Mouse (Mus musculus): Measurements from ENCODE around the gene Ubtf. TPM values are rescaled to one million over a fixed set of nuclear protein-coding genes. Genes with fewer than 3 reads are reported as not detected.

Gene Ubtf
- polyA plus RNA-seq, 1 experiment from 2014 or later, result 87.3 TPM

DNA sequence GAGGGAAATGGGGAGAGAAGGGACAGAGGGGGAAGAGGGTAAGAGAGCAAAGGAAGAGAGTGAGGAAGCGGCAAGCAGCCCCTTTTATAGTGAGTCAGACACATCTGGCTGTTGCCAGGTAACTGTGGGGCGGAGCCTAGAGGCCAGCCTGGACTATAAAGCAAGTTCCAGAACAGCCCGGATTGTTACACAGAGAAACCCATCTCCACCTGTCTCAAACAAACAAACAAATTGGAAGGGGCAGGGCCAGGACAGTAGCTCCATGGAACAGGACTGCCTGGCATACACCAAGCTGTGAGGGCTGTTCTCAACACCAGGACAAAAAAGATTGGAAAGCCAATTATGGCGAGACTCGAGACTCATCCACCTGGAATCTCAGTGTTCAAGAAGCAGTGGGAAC, 27.4 kb upstream of the Ubtf start:
- Histone ChIP-seq H3K4me1 (no peaks in the 10 kb centered on the region), H3K27ac (replicated peaks) (no peak overlapping the region), H3K9ac (no peak overlapping the region), H3K36me3 (no peaks in the 10 kb centered on the region), H3K27me3 (no peaks in the 10 kb centered on the region), H3K4me2 (replicated peaks) (no peak overlapping the region), H3K9me3 (replicated peaks) (no peaks in the 10 kb centered on the region), H3K4me3 (replicated peaks) (no peak overlapping the region)
- WGBS, result 54% methylated on average over 5 of the region's 5 CpGs
- ATAC-seq (ENCODE audit: insufficient number of reproducible peaks, low FRiP score, low TSS enrichment, low read depth), result no peak

- H3K27ac ChIP-seq (replicated peaks), result no peak overlapping the region
- no peaks in the 10 kb centered on the region for H3K9me3 ChIP-seq (replicated peaks)
- no peak overlapping the region for H3K4me3 ChIP-seq (replicated peaks)
- no peaks in the 10 kb centered on the region for H3K36me3 ChIP-seq
- ATAC-seq (ENCODE audit: insufficient number of reproducible peaks, low FRiP score, low TSS enrichment, low read depth), result no peak
- H3K9ac ChIP-seq, result no peak overlapping the region
- no peaks in the 10 kb centered on the region for H3K4me1 ChIP-seq
- no peak overlapping the region for H3K4me2 ChIP-seq (replicated peaks)
- WGBS, result 85% methylated on average over 3 of the region's 3 CpGs
- H3K27me3 ChIP-seq, result no peaks in the 10 kb centered on the region
Observed at GRCm38 (mm10) chr11:102344458-102344857, 24.9 kb upstream of the Ubtf start.

DNA sequence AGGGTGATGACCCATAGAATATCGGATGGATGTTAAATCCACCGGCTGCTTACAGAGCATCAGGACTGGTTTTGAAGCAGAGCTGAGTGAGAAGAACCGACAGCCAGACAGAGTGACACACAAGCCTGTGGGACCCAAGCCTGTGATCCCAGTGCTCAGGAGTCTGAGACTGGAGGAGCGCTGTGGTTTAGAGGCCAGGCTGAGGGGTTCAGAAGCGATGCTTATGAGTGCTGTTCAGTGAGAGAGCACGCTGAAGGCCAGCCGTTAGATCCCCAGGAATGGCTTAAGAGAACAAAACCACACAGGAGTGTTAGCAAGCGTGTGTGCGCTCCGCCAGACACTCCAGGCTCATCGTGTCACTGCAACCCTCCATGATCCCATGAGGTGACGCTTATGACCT, 23.2 kb upstream of the Ubtf start:
- Histone ChIP-seq H3K27me3 (no peaks in the 10 kb centered on the region), H3K27ac (replicated peaks) (no peak overlapping the region), H3K9ac (no peak overlapping the region), H3K4me1 (0 out of 2 replicates have a peak, but pooled peaks cover 5% of the 10 kb centered on the region), H3K4me3 (replicated peaks) (no peak overlapping the region), H3K9me3 (replicated peaks) (no peaks in the 10 kb centered on the region), H3K36me3 (no peaks in the 10 kb centered on the region), H3K4me2 (replicated peaks) (no peak overlapping the region)
- 63% methylated on average over 12 of the region's 12 CpGs for WGBS
- no peak for ATAC-seq (ENCODE audit: insufficient number of reproducible peaks, low FRiP score, low TSS enrichment, low read depth)

DNA sequence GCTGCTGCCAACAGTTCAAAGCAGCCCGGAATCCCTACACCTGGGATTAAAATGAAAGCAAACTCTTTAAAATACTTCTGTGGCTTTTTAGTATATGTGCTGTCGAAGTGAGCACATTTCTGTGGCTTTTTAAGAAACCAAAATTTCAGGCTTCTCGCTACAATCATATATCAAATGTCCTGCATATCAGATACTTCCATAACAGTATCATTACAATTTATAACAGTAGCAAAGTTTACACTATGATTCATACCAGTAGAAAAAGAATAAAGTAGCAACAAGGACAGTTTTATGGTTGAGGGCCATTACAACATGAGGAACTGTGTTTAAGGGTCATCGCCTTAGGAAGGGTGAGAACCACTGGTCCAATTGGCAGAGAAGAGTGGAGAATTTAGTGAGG, 21.6 kb upstream of the Ubtf start:
- Histone ChIP-seq H3K4me3 (replicated peaks) (no peak overlapping the region), H3K27me3 (no peaks in the 10 kb centered on the region), H3K4me2 (replicated peaks) (no peak overlapping the region), H3K36me3 (no peaks in the 10 kb centered on the region), H3K9me3 (replicated peaks) (no peaks in the 10 kb centered on the region), H3K9ac (no peak overlapping the region), H3K27ac (replicated peaks) (no peak overlapping the region), H3K4me1 (0 out of 2 replicates have a peak, but pooled peaks cover 5% of the 10 kb centered on the region)
- no peak for ATAC-seq (ENCODE audit: insufficient number of reproducible peaks, low FRiP score, low TSS enrichment, low read depth)
- 72% methylated on average over 4 of the region's 4 CpGs for WGBS

- Histone ChIP-seq H3K27me3 (no peaks in the 10 kb centered on the region), H3K9me3 (replicated peaks) (no peaks in the 10 kb centered on the region), H3K36me3 (no peaks in the 10 kb centered on the region), H3K27ac (replicated peaks) (no peak overlapping the region), H3K4me1 (0 out of 2 replicates have a peak, but pooled peaks cover 5% of the 10 kb centered on the region), H3K4me2 (replicated peaks) (no peak overlapping the region), H3K4me3 (replicated peaks) (no peak overlapping the region), H3K9ac (no peak overlapping the region)
- 61% methylated on average over 4 of the region's 4 CpGs for WGBS
- no peak for ATAC-seq (ENCODE audit: insufficient number of reproducible peaks, low FRiP score, low TSS enrichment, low read depth)
Observed at GRCm38 (mm10) chr11:102339624-102340023, 20.1 kb upstream of the Ubtf start.

- Histone ChIP-seq H3K27ac (replicated peaks) (no peak overlapping the region), H3K36me3 (no peaks in the 10 kb centered on the region), H3K4me3 (replicated peaks) (no peak overlapping the region), H3K9ac (no peak overlapping the region), H3K9me3 (replicated peaks) (no peaks in the 10 kb centered on the region), H3K4me1 (0 out of 2 replicates have a peak, but pooled peaks cover 5% of the 10 kb centered on the region), H3K27me3 (no peaks in the 10 kb centered on the region), H3K4me2 (replicated peaks) (no peak overlapping the region)
- 69% methylated on average over 11 of the region's 11 CpGs for WGBS
- no peak for ATAC-seq (ENCODE audit: insufficient number of reproducible peaks, low FRiP score, low TSS enrichment, low read depth)
Observed at GRCm38 (mm10) chr11:102339195-102339594, 19.7 kb upstream of the Ubtf start.

GRCm38 (mm10) chr11:102338561-102338960, 19.0 kb upstream of the Ubtf start:
- Histone ChIP-seq H3K27me3 (no peaks in the 10 kb centered on the region), H3K9me3 (replicated peaks) (no peaks in the 10 kb centered on the region), H3K4me3 (replicated peaks) (no peak overlapping the region), H3K9ac (no peak overlapping the region), H3K36me3 (no peaks in the 10 kb centered on the region), H3K4me1 (0 out of 2 replicates have a peak, but pooled peaks cover 5% of the 10 kb centered on the region), H3K27ac (replicated peaks) (no peak overlapping the region), H3K4me2 (replicated peaks) (no peak overlapping the region)
- WGBS, result 49% methylated on average over 3 of the region's 3 CpGs
- no peak for ATAC-seq (ENCODE audit: insufficient number of reproducible peaks, low FRiP score, low TSS enrichment, low read depth)

DNA sequence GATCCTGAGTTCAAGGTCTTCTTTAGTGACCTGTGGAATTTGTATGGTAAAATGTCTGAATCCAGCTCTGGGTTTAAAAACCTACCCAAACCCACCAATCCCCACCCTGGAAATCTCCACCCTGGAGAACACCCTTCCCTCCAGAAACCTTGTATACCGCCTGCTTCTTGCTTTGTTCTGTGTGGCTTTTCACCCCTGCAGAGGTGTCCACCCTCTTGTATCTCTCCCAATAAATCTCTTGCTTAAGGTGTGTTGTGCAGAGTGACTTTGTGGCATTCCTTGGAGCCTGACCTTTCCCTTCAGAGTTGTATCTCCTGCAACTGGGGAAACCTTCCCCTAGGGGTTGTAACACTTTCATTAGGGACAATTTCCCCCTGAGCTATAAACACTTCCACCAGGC, 18.4 kb upstream of the Ubtf start:
- H3K9ac ChIP-seq, result no peak overlapping the region
- H3K4me1 ChIP-seq, result 0 out of 2 replicates have a peak, but pooled peaks cover 5% of the 10 kb centered on the region
- ATAC-seq (ENCODE audit: insufficient number of reproducible peaks, low FRiP score, low TSS enrichment, low read depth), result no peak
- H3K9me3 ChIP-seq (replicated peaks), result no peaks in the 10 kb centered on the region
- H3K27ac ChIP-seq (replicated peaks), result no peak overlapping the region
- H3K4me3 ChIP-seq (replicated peaks), result no peak overlapping the region
- no peak overlapping the region for H3K4me2 ChIP-seq (replicated peaks)
- H3K27me3 ChIP-seq, result no peaks in the 10 kb centered on the region
- WGBS, result 73% methylated on average over 1 of the region's 1 CpGs
- H3K36me3 ChIP-seq, result no peaks in the 10 kb centered on the region

GRCm38 (mm10) chr11:102336191-102336590, 16.6 kb upstream of the Ubtf start:
- no peak overlapping the region for H3K9ac ChIP-seq
- 85% methylated on average over 1 of the region's 1 CpGs for WGBS
- H3K36me3 ChIP-seq, result no peaks in the 10 kb centered on the region
- H3K4me2 ChIP-seq (replicated peaks), result no peak overlapping the region
- H3K4me1 ChIP-seq, result 0 out of 2 replicates have a peak, but pooled peaks cover 5% of the 10 kb centered on the region
- H3K27me3 ChIP-seq, result no peaks in the 10 kb centered on the region
- H3K27ac ChIP-seq (replicated peaks), result no peak overlapping the region
- no peak for ATAC-seq (ENCODE audit: insufficient number of reproducible peaks, low FRiP score, low TSS enrichment, low read depth)
- H3K9me3 ChIP-seq (replicated peaks), result no peaks in the 10 kb centered on the region
- no peak overlapping the region for H3K4me3 ChIP-seq (replicated peaks)

GRCm38 (mm10) chr11:102334973-102335700, 15.6 kb upstream of the Ubtf start:
- no peak overlapping the region for H3K9ac ChIP-seq
- H3K4me3 ChIP-seq (replicated peaks), result no peak overlapping the region
- no peaks in the 10 kb centered on the region for H3K27me3 ChIP-seq
- 0 out of 2 replicates have a peak, but pooled peaks cover 5% of the 10 kb centered on the region for H3K4me1 ChIP-seq
- H3K36me3 ChIP-seq, result no peaks in the 10 kb centered on the region
- no peak overlapping the region; the same call in 1 of the 2 replicates for H3K27ac ChIP-seq (replicated peaks)
- H3K4me2 ChIP-seq (replicated peaks), result no peak overlapping the region
- 38% methylated on average over 9 of the region's 9 CpGs for WGBS
- H3K9me3 ChIP-seq (replicated peaks), result no peaks in the 10 kb centered on the region
- no peak for ATAC-seq (ENCODE audit: insufficient number of reproducible peaks, low FRiP score, low TSS enrichment, low read depth)

GRCm38 (mm10) chr11:102334010-102334409, 14.5 kb upstream of the Ubtf start:
- no peak for ATAC-seq (ENCODE audit: insufficient number of reproducible peaks, low FRiP score, low TSS enrichment, low read depth)
- H3K9ac ChIP-seq, result no peak overlapping the region
- 65% methylated on average over 4 of the region's 4 CpGs for WGBS
- no peak overlapping the region for H3K4me3 ChIP-seq (replicated peaks)
- H3K27me3 ChIP-seq, result no peaks in the 10 kb centered on the region
- H3K36me3 ChIP-seq, result no peaks in the 10 kb centered on the region
- H3K4me1 ChIP-seq, result 0 out of 2 replicates have a peak, but pooled peaks cover 3% of the 10 kb centered on the region
- no peaks in the 10 kb centered on the region for H3K9me3 ChIP-seq (replicated peaks)
- no peak overlapping the region for H3K27ac ChIP-seq (replicated peaks)
- no peak overlapping the region for H3K4me2 ChIP-seq (replicated peaks)

DNA sequence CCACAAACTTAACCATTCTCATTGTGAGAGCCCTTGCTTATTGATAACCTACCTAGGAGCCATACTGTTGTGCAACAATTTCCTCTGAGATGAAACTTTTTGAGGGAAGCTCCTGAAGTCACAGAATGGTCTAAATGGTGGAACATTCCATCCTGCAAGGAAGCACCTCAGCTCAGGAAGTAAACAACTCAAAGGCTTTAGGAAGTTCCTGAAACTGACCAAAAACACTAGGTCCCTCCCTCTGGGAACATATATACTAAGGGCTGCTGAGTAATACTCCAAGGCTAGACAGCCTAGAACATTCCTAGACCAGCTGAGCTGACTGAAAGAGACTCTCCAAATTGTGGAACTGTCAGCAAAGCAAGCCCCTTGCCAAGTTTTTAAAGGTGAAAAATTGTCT, 13.5 kb upstream of the Ubtf start:
- Histone ChIP-seq H3K4me3 (replicated peaks) (no peak overlapping the region), H3K36me3 (no peaks in the 10 kb centered on the region), H3K27ac (replicated peaks) (no peak overlapping the region), H3K9ac (no peak overlapping the region), H3K27me3 (no peaks in the 10 kb centered on the region), H3K9me3 (replicated peaks) (no peaks in the 10 kb centered on the region), H3K4me2 (replicated peaks) (no peak overlapping the region), H3K4me1 (no peaks in the 10 kb centered on the region)
- ATAC-seq (ENCODE audit: insufficient number of reproducible peaks, low FRiP score, low TSS enrichment, low read depth), result no peak

All from embryonic facial prominence, embryonic 15.5 days (tissue).